Mouse (Mus musculus) adrenal gland, postnatal 36 days (tissue): ENCODE measurements around the gene Prox2. TPM values are rescaled to one million over a fixed set of nuclear protein-coding genes. Genes with fewer than 3 reads are reported as not detected.

Experiments
- DNase-seq, 2 experiments: peaks; one replicate each; pipeline ENCODE4 v3.0.0; 2021; ENCODE audit warnings: mixed read lengths in 1 of 2
- total RNA-seq, 2 experiments: library from RNA; stranded (reverse); gene quantifications; 2 replicates each; pipeline ENCODE4 v1.2.3; 2021

The Prox2 gene
- total RNA-seq, 2 experiments from 2014 or later: 2.5 to 4.9 TPM

- peak; percentile 72 to 85 for DNase-seq
Observed at GRCm38 (mm10) chr12:85092214-85092613, 18.3 kb downstream of the Prox2 start.

GRCm38 (mm10) chr12:85091190-85091589 lies 19.4 kb downstream of the Prox2 start:
- no peak for DNase-seq

- DNase-seq: no peak
Observed at GRCm38 (mm10) chr12:85087845-85088244, 22.7 kb downstream of the Prox2 start.

GRCm38 (mm10) chr12:85084941-85085340 lies 25.6 kb downstream of the Prox2 start:
- DNase-seq: no peak

- no peak for DNase-seq
Observed at GRCm38 (mm10) chr12:85084257-85084656, 26.3 kb downstream of the Prox2 start.

- DNase-seq: no peak
Observed at GRCm38 (mm10) chr12:85077100-85077499, 33.5 kb downstream of the Prox2 start.

GRCm38 (mm10) chr12:85071043-85071442 lies 39.5 kb downstream of the Prox2 start:
- no peak for DNase-seq

- DNase-seq: peak; percentile 2 to 10
Observed at GRCm38 (mm10) chr12:85051218-85051617, 59.3 kb downstream of the Prox2 start.

Other genes starting within 250 kb of the Prox2 start
- 1 to 10 TPM; 6.5 to 6.6 TPM for gene Ltbp2, start 234.2 kb downstream of the Prox2 start, total RNA-seq
- 10 to 100 TPM; 87.4 to 99.4 TPM for gene Fcf1, start 139.9 kb downstream of the Prox2 start, total RNA-seq
- 10 to 100 TPM; 34.9 to 36.4 TPM for gene Arel1, start 139.9 kb downstream of the Prox2 start, total RNA-seq
- gene Ylpm1, start 114.4 kb downstream of the Prox2 start, total RNA-seq: 10 to 100 TPM; 48.5 to 52.1 TPM
- 100 to 1,000 TPM; 348 to 363 TPM for gene Dlst, start 74 bp upstream of the Prox2 start, total RNA-seq
- gene Rps6kl1, start 40.5 kb upstream of the Prox2 start, total RNA-seq: under 1 TPM; 0.46 to 0.50 TPM
- 1 to 10 TPM in 1 of 2 experiments, under 1 TPM in 1; 0.43 to 2.1 TPM for gene Pgf, start 67.0 kb upstream of the Prox2 start, total RNA-seq
- 10 to 100 TPM; 82.1 to 85.3 TPM for gene Eif2b2, start 108.7 kb upstream of the Prox2 start, total RNA-seq
- 10 to 100 TPM; 11.0 to 12.9 TPM for gene Mlh3, start 159.8 kb upstream of the Prox2 start, total RNA-seq
- gene Acyp1, start 177.7 kb upstream of the Prox2 start, total RNA-seq: 10 to 100 TPM; 28.4 to 37.7 TPM
- gene Zc2hc1c, start 177.8 kb upstream of the Prox2 start, total RNA-seq: 1 to 10 TPM; 1.1 to 1.9 TPM
- gene Nek9, start 228.6 kb upstream of the Prox2 start, total RNA-seq: 10 to 100 TPM; 91.1 to 94.2 TPM